Mouse (Mus musculus) retina, embryonic 14.5 days (tissue): Measurements from ENCODE around the gene Hs3st5.
A peak's percentile ranks its signal among the peaks of the same experiment; 100 is the strongest.
"Not testable (repeated sequence)": the region's sequence is repeated elsewhere in the genome, so short reads cannot be mapped to it uniquely, and the experiment has no call there.

Experiments used
- DNase-seq: peaks from one replicate; pipeline ENCODE4 v3.0.0-alpha.2; 2015; ENCODE audit warnings: low spot score

The Hs3st5 gene

DNA sequence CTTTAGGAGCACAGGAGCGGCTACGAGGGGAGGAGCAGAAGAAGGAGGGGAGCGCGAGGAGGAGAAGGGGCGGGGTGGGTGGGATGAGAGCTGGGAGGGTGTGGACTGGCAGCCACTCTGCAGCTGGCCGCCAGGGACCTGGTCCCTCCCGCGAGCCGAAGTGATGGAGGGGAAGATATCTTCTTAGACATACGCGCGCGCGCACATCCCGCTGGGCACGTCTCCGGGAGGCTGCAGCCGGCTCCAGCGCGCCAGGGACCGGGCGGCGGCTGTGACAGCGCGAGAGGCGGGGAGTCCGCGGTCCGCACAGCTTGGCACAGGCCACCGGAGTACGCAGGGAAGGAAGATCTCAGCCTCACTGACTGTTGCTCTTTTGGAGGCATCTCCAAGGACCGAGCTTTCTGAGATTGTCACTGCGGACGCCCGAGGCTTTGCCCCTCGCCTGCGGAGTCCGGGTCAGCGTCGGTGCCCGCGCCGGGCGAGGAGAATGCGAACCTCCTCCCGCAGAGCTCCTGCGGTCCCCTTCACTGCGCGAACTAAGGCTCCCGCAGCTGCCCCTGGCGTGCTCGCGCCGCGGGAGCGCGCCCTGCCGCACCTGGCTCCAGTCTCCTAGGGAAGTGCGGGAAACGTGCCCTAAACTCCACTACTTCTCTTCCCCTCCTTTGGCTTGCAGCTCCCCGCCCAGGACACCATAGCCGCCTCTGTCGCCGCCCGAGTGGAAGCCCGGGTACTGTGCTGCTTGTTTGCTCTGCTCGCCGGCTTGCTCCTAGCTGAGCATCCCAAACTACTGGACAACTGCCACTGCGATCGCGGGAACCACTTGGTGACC, at the start of gene Hs3st5:
TSS of gene Hs3st5 (plus strand) at position 88 of the 829 bp plus-strand sequence.
- peak; percentile 92 for DNase-seq

GRCm38 (mm10) chr10:36468664-36469063, 38.0 kb upstream of the Hs3st5 start:
- DNase-seq: no peak

GRCm38 (mm10) chr10:36471135-36471534, 35.5 kb upstream of the Hs3st5 start:
- DNase-seq: peak; percentile 75

- DNase-seq: no peak
Measured at GRCm38 (mm10) chr10:36474834-36475233, 31.8 kb upstream of the Hs3st5 start.

GRCm38 (mm10) chr10:36477543-36477942, 29.1 kb upstream of the Hs3st5 start:
- no peak for DNase-seq

GRCm38 (mm10) chr10:36483362-36483761, 23.3 kb upstream of the Hs3st5 start:
- peak; percentile 87 for DNase-seq

GRCm38 (mm10) chr10:36484011-36484410, 22.6 kb upstream of the Hs3st5 start:
- peak; percentile 68 for DNase-seq

DNA sequence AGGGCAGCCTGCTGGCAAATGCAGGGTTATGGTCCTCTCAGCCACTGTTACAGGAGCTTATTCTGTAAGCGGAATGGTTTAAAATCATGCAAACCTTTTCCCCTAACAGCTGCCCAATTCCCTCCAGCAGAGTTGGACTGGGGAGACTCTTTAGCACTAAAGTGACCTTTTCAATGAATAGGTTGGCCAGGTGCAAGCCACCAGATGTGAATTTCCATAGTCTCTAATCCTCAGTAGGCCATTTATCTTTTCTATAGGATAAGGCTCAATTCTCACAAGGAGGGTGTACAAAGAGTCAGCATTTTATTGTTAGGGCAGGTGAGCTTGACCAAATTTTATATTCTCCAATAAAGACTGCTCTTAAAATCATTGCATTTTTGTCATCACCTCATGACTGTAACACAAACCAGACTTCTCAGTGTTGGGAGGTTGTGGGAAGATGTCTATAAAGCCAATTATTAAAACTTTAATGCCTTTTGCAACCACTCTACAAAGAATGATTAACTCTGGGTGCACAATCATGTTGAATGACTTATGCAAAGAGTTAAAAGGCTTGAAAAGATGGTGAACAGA, 21.8 kb upstream of the Hs3st5 start:
- DNase-seq: no peak

DNA sequence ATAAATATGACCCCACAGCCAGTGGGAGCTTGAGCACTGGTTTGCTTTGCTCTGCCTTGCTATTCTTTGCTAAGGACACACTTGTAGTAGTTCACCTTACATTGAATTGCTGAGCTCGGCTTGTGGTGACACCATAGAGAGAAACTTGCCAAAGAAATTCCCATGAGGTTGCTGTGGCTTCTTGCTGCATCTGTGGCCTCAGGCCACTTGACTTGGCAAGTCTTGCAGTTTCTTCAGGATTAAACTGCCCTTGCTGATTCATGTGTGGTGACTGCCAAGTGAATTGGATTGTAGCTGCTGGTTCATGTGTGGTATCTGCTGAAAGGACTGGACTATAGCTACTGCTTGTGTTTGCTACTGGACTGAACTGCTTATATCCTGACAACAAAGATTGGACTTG, 13.0 kb upstream of the Hs3st5 start:
- no peak for DNase-seq

GRCm38 (mm10) chr10:36499713-36500112, 6.9 kb upstream of the Hs3st5 start:
- DNase-seq: no peak

DNA sequence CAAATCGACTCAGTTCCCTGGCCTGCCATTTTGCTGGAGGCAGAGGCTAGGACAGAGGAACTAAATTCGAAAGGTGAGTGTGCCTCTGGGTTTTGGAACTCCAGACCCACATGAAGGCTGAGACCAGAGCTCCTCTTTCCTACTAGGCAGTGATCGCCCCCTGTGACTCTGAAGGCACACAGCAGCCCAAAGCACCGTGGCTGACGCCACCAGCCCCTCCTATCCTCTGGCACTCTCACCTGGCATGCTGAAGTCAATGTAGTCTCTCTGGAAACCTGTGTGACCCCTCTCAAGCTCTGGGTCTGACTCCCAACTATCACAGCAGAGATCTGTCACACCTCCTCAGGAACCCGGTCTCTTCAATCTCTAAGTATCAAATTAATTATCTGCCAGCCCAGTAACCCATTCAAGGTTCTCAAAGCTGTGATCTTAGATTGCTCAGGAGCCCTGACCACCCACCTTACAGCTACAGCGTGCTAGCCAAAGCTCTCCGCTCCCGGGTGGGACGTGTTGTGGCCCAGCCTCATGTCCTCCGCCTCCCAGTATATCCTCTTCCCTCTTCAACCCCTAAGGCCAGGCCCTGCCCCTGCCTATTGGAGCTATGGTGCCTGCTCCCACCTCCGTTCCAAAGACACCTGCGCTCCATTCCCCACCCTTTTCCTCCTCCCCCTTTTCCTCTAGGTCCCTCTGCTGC, 434 bp upstream of the Hs3st5 start:
- peak; percentile 61 for DNase-seq

GRCm38 (mm10) chr10:36507556-36507870, 899 bp downstream of the Hs3st5 start:
- DNase-seq: no peak

DNA sequence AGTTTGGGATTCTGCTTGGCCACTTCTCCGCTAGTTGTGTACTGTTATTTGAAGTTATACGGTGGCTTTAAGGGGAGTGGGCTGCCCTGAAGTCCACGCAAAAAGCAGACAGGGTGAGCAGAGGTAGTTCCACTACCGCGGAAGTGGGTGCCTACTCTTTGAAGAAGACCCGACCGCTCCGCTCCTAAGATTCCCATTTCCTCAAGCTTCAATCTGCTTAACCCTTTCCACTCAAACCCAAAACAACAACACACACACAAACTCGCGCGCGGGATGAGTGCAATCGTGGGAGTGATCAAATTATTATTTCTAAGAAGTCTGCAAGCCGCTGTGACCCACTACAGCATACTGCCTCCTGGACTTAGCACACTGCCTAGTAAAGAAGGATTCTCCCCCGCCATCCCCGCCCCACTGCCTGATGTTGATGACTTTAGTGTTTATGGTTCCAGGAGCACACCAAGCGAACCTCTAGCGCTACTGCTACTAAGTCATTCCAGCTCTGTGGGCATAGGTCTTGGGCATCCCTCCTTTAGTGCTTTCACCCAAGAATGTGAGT, 1.5 kb downstream of the Hs3st5 start:
- DNase-seq: peak; percentile 38

- DNase-seq: no peak
Measured at GRCm38 (mm10) chr10:36509477-36509876, 2.9 kb downstream of the Hs3st5 start.

DNA sequence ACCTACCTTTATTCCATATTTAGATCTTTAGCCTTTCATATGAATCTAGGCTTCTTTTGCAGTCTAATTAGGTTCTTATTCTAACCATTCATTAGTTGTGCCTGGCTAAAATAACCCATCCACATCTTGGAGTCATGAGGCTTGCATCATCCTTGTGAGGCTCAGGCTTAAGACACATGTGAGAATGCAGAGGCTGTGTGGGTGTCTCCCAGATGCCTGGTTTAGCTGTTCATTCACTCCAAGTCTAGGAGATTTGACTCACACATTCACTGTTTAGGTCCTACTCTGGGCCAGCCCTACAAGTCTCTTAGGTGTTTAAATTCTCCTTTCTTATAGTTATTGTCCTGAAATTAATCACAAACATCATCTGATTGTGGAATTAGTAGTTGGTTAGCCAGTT, 17.3 kb downstream of the Hs3st5 start:
- DNase-seq: no peak

DNA sequence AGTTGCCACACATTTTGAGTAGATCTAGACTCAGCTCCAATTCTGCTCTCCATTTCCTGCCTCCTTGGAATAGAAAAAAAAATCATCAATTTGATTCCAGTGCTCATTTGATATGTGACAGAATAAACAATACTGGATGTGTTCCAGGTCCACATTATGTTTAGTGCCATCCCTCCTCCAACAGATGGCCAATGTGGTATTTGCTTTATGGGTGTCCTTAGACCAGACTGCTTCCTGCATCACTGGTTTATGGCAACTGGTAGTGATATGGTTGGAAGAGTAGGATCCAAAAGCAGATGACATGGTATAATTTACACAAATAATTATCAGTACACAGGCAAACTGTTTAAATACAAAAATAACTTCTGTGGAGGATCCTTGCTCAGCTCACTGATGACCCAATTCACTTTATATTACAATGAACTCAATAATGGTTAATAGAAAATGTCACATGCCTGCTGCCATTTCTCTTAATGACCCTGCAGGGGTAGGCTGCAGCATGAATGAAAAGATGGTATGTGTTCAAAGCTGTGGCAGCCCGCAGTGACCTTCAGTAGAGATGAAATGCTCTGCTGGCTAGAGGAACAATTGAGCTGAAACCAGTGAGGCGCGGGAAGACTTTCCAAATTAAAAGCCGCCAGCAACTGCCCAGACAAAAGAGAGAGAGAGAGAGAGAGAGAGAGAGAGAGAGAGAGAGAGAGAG, 27.2 kb downstream of the Hs3st5 start:
- DNase-seq: peak; percentile 79

- peak; percentile 67 for DNase-seq
Measured at GRCm38 (mm10) chr10:36546622-36547021, 40.0 kb downstream of the Hs3st5 start.

DNA sequence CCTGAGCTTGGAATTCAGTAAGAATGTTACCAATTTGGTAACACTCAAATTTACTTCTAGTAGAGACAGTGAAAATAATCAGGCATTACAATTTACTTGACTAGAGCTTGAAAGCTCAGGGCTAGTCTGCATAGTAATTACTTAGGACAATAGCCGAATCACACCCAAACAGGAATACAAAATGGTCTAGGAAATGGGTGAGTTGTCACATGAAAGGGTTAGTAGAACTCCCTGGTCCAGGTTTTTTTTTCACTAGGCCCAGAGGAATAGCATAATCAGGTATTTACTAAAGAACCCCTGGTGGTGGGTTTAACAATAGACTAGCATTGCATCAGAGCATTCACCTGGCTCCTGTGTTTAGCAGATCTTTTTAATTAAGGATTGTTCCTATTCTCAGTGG, 41.1 kb downstream of the Hs3st5 start:
- not testable (repeated sequence) for DNase-seq

- no peak for DNase-seq
Measured at GRCm38 (mm10) chr10:36554057-36554456, 47.4 kb downstream of the Hs3st5 start.

GRCm38 (mm10) chr10:36554941-36555888, 48.6 kb downstream of the Hs3st5 start:
- DNase-seq: peak; percentile 47

DNA sequence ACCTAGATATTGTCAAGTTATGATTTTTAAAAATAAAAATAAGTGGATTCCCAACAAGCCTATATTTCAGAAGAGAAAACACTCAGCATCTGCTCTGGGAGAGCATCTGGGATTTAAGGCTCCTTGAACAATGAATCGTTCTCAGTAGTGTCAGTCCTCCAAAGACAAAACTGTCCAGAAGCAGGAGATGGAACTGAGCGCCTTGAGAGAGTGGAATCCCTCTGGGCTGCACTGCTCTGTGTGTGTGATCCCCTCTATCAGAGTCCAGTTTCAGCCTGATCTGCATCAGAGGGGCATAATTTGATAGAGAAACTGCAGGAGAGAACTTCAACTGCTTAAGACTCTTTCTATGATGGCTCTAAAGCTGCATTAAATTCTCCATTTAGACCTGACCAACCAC, 49.5 kb downstream of the Hs3st5 start:
- no peak for DNase-seq
